Mouse (Mus musculus) heart, adult 2 months (tissue): ENCODE data around the gene Runx1. TPM values are rescaled to one million over a fixed set of nuclear protein-coding genes. Genes with fewer than 3 reads are reported as not detected.

ENCODE experiments used
- DNase-seq, 2 experiments: peaks; one replicate each; pipeline ENCODE4 v3.0.0; 2021
- H3K27ac ChIP-seq: fragments of 200-600 bp; 2 replicates; pipeline ENCODE4 v1.8.1; 2022
- H3K27me3 ChIP-seq: fragments of 200-500 bp; 2 replicates; pipeline ENCODE4 v1.6.1; 2012; ENCODE audit warnings: mild to moderate bottlenecking, low read length, inconsistent platforms, mixed read lengths; ENCODE audit not compliant: control insufficient read depth, insufficient read depth
- H3K36me3 ChIP-seq: fragments of 200-500 bp; 2 replicates; pipeline ENCODE4 v1.6.1; 2012; ENCODE audit warnings: low read length, inconsistent platforms; ENCODE audit not compliant: control insufficient read depth, insufficient read depth
- H3K4me1 ChIP-seq: fragments of 200-500 bp; 2 replicates; pipeline ENCODE4 v1.6.1; 2011; ENCODE audit warnings: low read length; ENCODE audit not compliant: control insufficient read depth, insufficient read depth
- H3K4me3 ChIP-seq: fragments of 200-600 bp; 2 replicates; pipeline ENCODE4 v1.8.1; 2022
- H3K79me2 ChIP-seq: fragments of 200-500 bp; replicated peaks from 2 replicates; pipeline ENCODE4 v1.6.1; 2012; ENCODE audit warnings: mild to moderate bottlenecking, inconsistent platforms, low read length, moderate library complexity, mixed read lengths; ENCODE audit not compliant: control insufficient read depth, insufficient read depth
- H3K9ac ChIP-seq: fragments of 200-500 bp; 2 replicates; pipeline ENCODE4 v1.6.1; 2012; ENCODE audit warnings: low read depth, mild to moderate bottlenecking, control low read depth, inconsistent platforms, low read length, mixed read lengths
- CTCF ChIP-seq: fragments of 200-600 bp; IDR thresholded peaks from 2 replicates; pipeline ENCODE4 v1.8.1; 2022; ENCODE audit warnings: antibody characterized with exemption, mild to moderate bottlenecking, moderate library complexity
- EP300 ChIP-seq: fragments of 200-500 bp; IDR thresholded peaks from 2 replicates; pipeline ENCODE4 v1.6.1; 2011; ENCODE audit warnings: low read depth, low read length, control low read depth; ENCODE audit not compliant: insufficient read depth
- POLR2A ChIP-seq: fragments of 200-500 bp; IDR thresholded peaks from 2 replicates; pipeline ENCODE4 v1.6.1; 2011; ENCODE audit warnings: mild to moderate bottlenecking, low read depth, low read length, control low read depth; ENCODE audit not compliant: insufficient read depth
- WGBS: fragments of 180-500 bp; shearing (Covaris S2); methylation state at CpG from one replicate; pipeline ENCODE4 v1.1.7; 2018; 5-methylcytosine and 5-hydroxymethylcytosine counted together
- intact Hi-C: fragments of 180-260 bp; cut with DNase I; formaldehyde crosslinking; loops from one replicate; pipeline ENCODE4 v1.15.1; 2025
- polyA plus RNA-seq: library from polyadenylated mRNA; depleted of rRNA; stranded (reverse); fragments of >200 nt; gene quantifications from 2 replicates; pipeline ENCODE4 v1.2.3, GENCODE M21; 2012
- total RNA-seq, 2 experiments: library from RNA; stranded (reverse); gene quantifications; 2 replicates each; pipeline ENCODE4 v1.2.3; 2021

The Runx1 gene
- total and polyA plus RNA-seq, 3 experiments: 1.8 to 2.4 (median 2.1) TPM

DNA sequence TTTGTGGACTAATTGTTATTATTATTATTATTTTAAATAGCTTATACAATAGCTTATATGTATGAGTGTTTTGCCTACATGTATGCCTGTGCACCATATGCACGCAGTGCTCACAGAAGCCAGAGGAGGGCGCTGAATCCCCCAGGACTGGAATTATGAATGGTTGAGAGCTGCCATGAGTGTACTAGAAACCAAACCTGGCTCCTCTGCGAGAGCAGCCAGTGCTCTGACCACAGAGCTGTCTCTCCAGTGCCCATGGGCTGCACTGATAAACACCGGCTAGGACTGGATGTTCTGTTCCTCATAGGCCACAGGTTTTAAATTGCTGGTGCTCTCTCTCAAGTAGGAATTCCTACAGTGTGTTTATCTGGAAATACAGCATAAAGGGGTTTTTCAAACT is 117.2 kb downstream of the Runx1 start:
- DNase-seq: no peak
- H3K4me1 ChIP-seq: no peaks in the 10 kb centered on the region
- intact Hi-C loops: no loop called here
- WGBS: 50% methylated on average over 4 of the region's 4 CpGs
- no peaks in the 10 kb centered on the region for H3K36me3 ChIP-seq
- no peaks in the 10 kb centered on the region for H3K79me2 ChIP-seq
- no peaks in the 10 kb centered on the region for H3K27me3 ChIP-seq
- no peak for TF ChIP-seq EP300
- no peak overlapping the region for H3K9ac ChIP-seq
- H3K27ac ChIP-seq: no peak overlapping the region
- H3K4me3 ChIP-seq: no peak overlapping the region

DNA sequence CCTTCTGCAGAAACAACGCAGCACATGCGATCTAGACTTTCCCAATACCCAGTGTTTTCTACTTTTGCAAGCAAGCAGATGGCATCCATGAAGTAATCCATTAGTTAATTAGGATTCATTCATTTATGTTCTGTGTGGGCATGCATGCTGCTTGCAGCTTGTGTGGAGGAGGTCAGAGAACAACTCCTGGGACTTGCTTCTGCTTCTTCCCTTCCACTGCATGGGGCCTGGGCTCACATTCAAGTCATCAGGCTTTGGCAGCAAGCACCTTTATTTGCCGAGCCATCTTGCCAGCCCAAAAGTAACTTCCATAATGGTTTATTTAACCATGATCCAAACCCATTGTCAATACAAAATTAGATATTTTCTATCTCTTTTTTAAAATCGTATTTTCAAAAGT is 118.2 kb downstream of the Runx1 start:
- Histone ChIP-seq H3K4me1 (no peaks in the 10 kb centered on the region), H3K4me3 (no peak overlapping the region), H3K9ac (no peak overlapping the region), H3K79me2 (no peaks in the 10 kb centered on the region), H3K27ac (no peak overlapping the region), H3K36me3 (no peaks in the 10 kb centered on the region), H3K27me3 (no peaks in the 10 kb centered on the region)
- no peak for TF ChIP-seq EP300
- no peak for TF ChIP-seq POLR2A
- no peak for TF ChIP-seq CTCF
- intact Hi-C loops: no loop called here
- DNase-seq: no peak
- 72% methylated on average over 4 of the region's 4 CpGs for WGBS

DNA sequence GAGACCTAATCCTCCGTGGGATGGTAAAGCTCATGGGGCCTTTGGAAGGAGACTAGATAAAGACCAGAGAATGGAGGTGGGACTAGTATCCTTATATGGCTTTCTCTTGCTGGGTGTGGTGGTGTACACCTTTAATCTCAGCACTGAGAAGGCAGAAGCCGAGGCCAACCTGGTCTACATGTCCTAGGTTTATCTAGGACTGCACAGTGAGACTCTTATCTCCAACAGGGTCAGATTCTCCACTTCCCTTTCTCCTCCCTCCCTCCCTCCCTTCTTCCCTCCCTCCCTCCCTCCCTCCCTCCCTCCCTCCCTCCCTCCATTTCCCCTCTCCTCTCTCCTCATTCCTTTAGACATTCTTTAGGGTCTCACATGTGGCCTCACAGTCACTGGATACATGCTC is 118.8 kb downstream of the Runx1 start:
- H3K4me1 ChIP-seq: no peaks in the 10 kb centered on the region
- H3K9ac ChIP-seq: no peak overlapping the region
- no peak for DNase-seq
- H3K79me2 ChIP-seq: no peaks in the 10 kb centered on the region
- intact Hi-C loops: no loop called here
- no peak overlapping the region for H3K4me3 ChIP-seq
- 0 out of 2 replicates have a peak, but pooled peaks cover under 1% of the 10 kb centered on the region for H3K27me3 ChIP-seq
- WGBS: 43% methylated on average over 2 of the region's 2 CpGs
- TF ChIP-seq EP300: no peak
- no peak for TF ChIP-seq POLR2A
- no peak for TF ChIP-seq CTCF
- no peak overlapping the region for H3K27ac ChIP-seq
- no peaks in the 10 kb centered on the region for H3K36me3 ChIP-seq

DNA sequence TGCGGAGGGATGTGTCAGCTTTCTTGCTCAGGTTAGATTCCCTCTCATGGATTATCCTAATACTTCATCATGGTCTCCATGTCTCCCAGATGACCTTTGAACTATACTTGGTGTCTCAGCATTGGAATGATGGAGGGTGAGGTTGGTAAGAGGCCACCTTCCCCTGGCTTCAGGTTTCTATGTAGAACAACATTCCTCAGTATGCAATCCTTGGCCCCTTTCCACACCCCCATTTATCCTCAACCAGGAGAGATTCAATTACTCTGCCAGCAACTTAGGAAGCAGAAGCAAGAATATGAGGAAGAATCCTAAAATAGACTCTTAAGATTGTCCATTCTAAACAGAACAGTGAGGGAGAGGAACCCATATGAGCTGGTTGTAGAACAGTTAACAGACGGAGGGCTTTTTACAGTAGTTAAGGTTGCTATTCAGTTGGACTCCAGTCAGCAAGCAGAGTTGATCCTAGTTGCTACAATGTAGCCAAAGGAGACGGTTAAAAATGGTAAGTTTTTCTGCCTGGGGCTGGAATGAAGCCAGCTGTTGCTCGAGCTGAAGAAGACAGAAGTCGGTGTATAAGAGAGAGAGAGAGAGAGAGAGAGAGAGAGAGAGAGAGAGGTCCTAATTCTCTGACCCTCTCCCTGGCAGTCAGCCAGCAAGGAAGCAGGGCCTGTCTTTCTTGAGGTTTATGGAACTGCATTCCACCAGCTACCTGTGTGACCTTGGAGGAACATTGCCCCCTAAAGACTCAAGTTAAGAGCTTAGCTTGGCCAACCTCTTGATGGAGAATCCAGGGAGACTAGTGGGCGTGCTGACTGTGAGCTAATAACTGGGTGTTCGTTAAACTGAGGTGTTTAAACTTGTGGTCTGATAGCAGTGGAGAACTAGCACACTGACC is 120.1 kb downstream of the Runx1 start:
- TF ChIP-seq CTCF (no peak), EP300 (no peak), POLR2A (no peak)
- H3K79me2 ChIP-seq: no peaks in the 10 kb centered on the region
- no peak for DNase-seq
- no peak overlapping the region for H3K4me3 ChIP-seq
- intact Hi-C loops: no loop called here
- H3K27me3 ChIP-seq: peaks cover 3% of the 10 kb centered on the region; the same call in 1 of the 2 replicates
- WGBS: 57% methylated on average over 7 of the region's 7 CpGs
- H3K9ac ChIP-seq: no peak overlapping the region
- H3K36me3 ChIP-seq: no peaks in the 10 kb centered on the region
- no peak overlapping the region for H3K27ac ChIP-seq
- H3K4me1 ChIP-seq: no peaks in the 10 kb centered on the region

DNA sequence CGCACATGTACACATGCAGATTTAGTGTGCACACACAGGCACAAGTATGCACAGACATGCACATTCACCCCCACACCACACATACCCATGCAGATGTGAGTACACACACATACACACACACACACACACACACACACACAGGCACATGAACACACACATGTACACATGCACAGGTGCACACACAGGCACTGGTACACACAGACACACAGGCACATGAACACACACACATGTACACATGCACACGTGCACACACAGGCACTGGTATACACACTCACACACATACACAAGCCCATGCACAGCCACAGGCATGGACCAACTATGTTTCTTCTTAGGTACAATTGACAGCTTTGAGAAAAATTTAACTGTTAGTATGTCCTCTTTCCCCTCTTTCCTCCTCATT is 122.1 kb downstream of the Runx1 start:
- Histone ChIP-seq H3K9ac (no peak overlapping the region), H3K27ac (no peak overlapping the region), H3K4me1 (no peaks in the 10 kb centered on the region), H3K79me2 (no peaks in the 10 kb centered on the region), H3K4me3 (no peak overlapping the region), H3K27me3 (peaks cover 3% of the 10 kb centered on the region), H3K36me3 (no peaks in the 10 kb centered on the region)
- intact Hi-C loops: no loop called here
- 100% methylated on average over 2 of the region's 2 CpGs for WGBS
- TF ChIP-seq EP300 (no peak), POLR2A (no peak), CTCF (no peak)
- DNase-seq: no peak
